Mouse (Mus musculus) intestine, embryonic 16.5 days (tissue): ENCODE data around the gene Plxna2. TPM values are rescaled to one million over a fixed set of nuclear protein-coding genes. Genes with fewer than 3 reads are reported as not detected.

ENCODE experiments used
- ATAC-seq: fragments of 200-750 bp; cut with Nextera tagmentation; 2 replicates; pipeline ENCODE4 v1.8.0; 2017; ENCODE audit warnings: moderate TSS enrichment, moderate library complexity
- H3K27ac ChIP-seq: fragments of 300-500 bp; sonication (generic); 2 replicates; pipeline ENCODE4 v1.5.1; 2014; ENCODE audit warnings: mild to moderate bottlenecking, low read length
- H3K27me3 ChIP-seq: fragments of 300-500 bp; sonication (generic); replicated peaks from 2 replicates; pipeline ENCODE4 v1.6.1; 2014; ENCODE audit warnings: low read length, control low read depth, mixed read lengths; ENCODE audit not compliant: control insufficient read depth, insufficient read depth
- H3K36me3 ChIP-seq: fragments of 300-500 bp; sonication (generic); 2 replicates; pipeline ENCODE4 v1.6.1; 2014; ENCODE audit warnings: low read length, control low read depth; ENCODE audit not compliant: control insufficient read depth, insufficient read depth
- H3K4me1 ChIP-seq: fragments of 300-500 bp; sonication (generic); 2 replicates; pipeline ENCODE4 v1.6.1; 2014; ENCODE audit warnings: low read length, control low read depth, mixed read lengths; ENCODE audit not compliant: control insufficient read depth, insufficient read depth
- H3K4me2 ChIP-seq: fragments of 300-500 bp; sonication (generic); 2 replicates; pipeline ENCODE4 v1.6.1; 2014; ENCODE audit warnings: low read depth, low read length, control low read depth
- H3K4me3 ChIP-seq: fragments of 300-500 bp; sonication (generic); 2 replicates; pipeline ENCODE4 v1.5.1; 2014; ENCODE audit warnings: mild to moderate bottlenecking, low read length
- H3K9ac ChIP-seq: fragments of 300-500 bp; sonication (generic); 2 replicates; pipeline ENCODE4 v1.6.1; 2014; ENCODE audit warnings: low read depth, low read length
- H3K9me3 ChIP-seq: fragments of 300-500 bp; sonication (generic); 2 replicates; pipeline ENCODE4 v1.6.1; 2016; ENCODE audit warnings: low read length, control low read depth; ENCODE audit not compliant: control insufficient read depth
- WGBS: fragments of 180-500 bp; shearing (Covaris S2); extraction: QIAGEN DNeasy Blood & Tissue Kit; methylation state at CpG from one replicate; pipeline ENCODE4 v1.1.7; 2014; 5-methylcytosine and 5-hydroxymethylcytosine counted together
- polyA plus RNA-seq: library from polyadenylated mRNA; unstranded; fragments of >200 nt; fragmentation: Nextera tagmentation; extraction: Ambion mirVana; gene quantifications from 2 replicates; pipeline ENCODE4 v1.2.1, GENCODE M21; 2015

Plxna2 gene
- polyA plus RNA-seq, 1 experiment from 2014 or later = 4.3 TPM

- no peak overlapping the region for H3K4me2 ChIP-seq
- WGBS = 54% methylated on average over 1 of the region's 1 CpGs
- no peaks in the 10 kb centered on the region for H3K27me3 ChIP-seq
- peaks cover 6% of the 10 kb centered on the region for H3K4me1 ChIP-seq
- ATAC-seq = no peak
- H3K9ac ChIP-seq = no peak overlapping the region
- no peak overlapping the region for H3K27ac ChIP-seq
- no peak overlapping the region for H3K4me3 ChIP-seq
- H3K9me3 ChIP-seq = no peaks in the 10 kb centered on the region
- H3K36me3 ChIP-seq = no peaks in the 10 kb centered on the region
Observed at GRCm38 (mm10) chr1:194630498-194631056, 12.6 kb downstream of the Plxna2 start.

GRCm38 (mm10) chr1:194631574-194631973, 13.6 kb downstream of the Plxna2 start:
- H3K36me3 ChIP-seq = no peaks in the 10 kb centered on the region

GRCm38 (mm10) chr1:194632029-194632428, 14.0 kb downstream of the Plxna2 start:
- Histone ChIP-seq H3K4me1 (peaks cover 6% of the 10 kb centered on the region), H3K27ac (no peak overlapping the region), H3K36me3 (no peaks in the 10 kb centered on the region), H3K4me3 (no peak overlapping the region), H3K27me3 (no peaks in the 10 kb centered on the region), H3K9me3 (no peaks in the 10 kb centered on the region), H3K9ac (no peak overlapping the region), H3K4me2 (no peak overlapping the region)
- WGBS = 86% methylated on average over 1 of the region's 1 CpGs
- no peak for ATAC-seq

More at GRCm38 (mm10) chr1:194631574-194631973, 13.6 kb downstream of the Plxna2 start:
- no peak overlapping the region for H3K4me3 ChIP-seq
- no peak overlapping the region for H3K4me2 ChIP-seq
- H3K9me3 ChIP-seq = no peaks in the 10 kb centered on the region
- no peaks in the 10 kb centered on the region for H3K27me3 ChIP-seq
- no peak overlapping the region for H3K9ac ChIP-seq
- no peak for ATAC-seq
- peaks cover 6% of the 10 kb centered on the region for H3K4me1 ChIP-seq
- 40% methylated on average over 1 of the region's 1 CpGs for WGBS
- H3K27ac ChIP-seq = no peak overlapping the region

- no peaks in the 10 kb centered on the region for H3K36me3 ChIP-seq
- H3K27me3 ChIP-seq = no peaks in the 10 kb centered on the region
- no peaks in the 10 kb centered on the region for H3K9me3 ChIP-seq
- no peak overlapping the region for H3K9ac ChIP-seq
- no peak overlapping the region for H3K4me3 ChIP-seq
- ATAC-seq = no peak
- WGBS = 30% methylated on average over 1 of the region's 1 CpGs
- no peaks in the 10 kb centered on the region for H3K4me1 ChIP-seq
- no peak overlapping the region for H3K27ac ChIP-seq
- H3K4me2 ChIP-seq = no peak overlapping the region
Observed at GRCm38 (mm10) chr1:194635411-194635810, 17.4 kb downstream of the Plxna2 start.

GRCm38 (mm10) chr1:194635942-194636341, 17.9 kb downstream of the Plxna2 start:
- no peaks in the 10 kb centered on the region for H3K9me3 ChIP-seq
- H3K4me3 ChIP-seq = no peak overlapping the region
- H3K27ac ChIP-seq = no peak overlapping the region
- WGBS = 62% methylated on average over 3 of the region's 3 CpGs
- H3K9ac ChIP-seq = no peak overlapping the region
- H3K27me3 ChIP-seq = no peaks in the 10 kb centered on the region
- no peak for ATAC-seq
- no peaks in the 10 kb centered on the region for H3K36me3 ChIP-seq
- no peak overlapping the region for H3K4me2 ChIP-seq
- no peaks in the 10 kb centered on the region for H3K4me1 ChIP-seq

- Histone ChIP-seq H3K36me3 (no peaks in the 10 kb centered on the region), H3K9me3 (no peaks in the 10 kb centered on the region), H3K27ac (no peak overlapping the region), H3K4me2 (no peak overlapping the region), H3K4me1 (peaks cover 5% of the 10 kb centered on the region), H3K27me3 (no peaks in the 10 kb centered on the region), H3K9ac (no peak overlapping the region), H3K4me3 (no peak overlapping the region)
- WGBS = 51% methylated on average over 5 of the region's 5 CpGs
- no peak for ATAC-seq
Observed at GRCm38 (mm10) chr1:194637391-194638304, 19.6 kb downstream of the Plxna2 start.

GRCm38 (mm10) chr1:194641601-194642301, 23.7 kb downstream of the Plxna2 start:
- Histone ChIP-seq H3K27ac (peak overlapping the region; percentile 15; the same call in 1 of the 2 replicates), H3K9me3 (no peaks in the 10 kb centered on the region), H3K4me2 (no peak overlapping the region), H3K27me3 (no peaks in the 10 kb centered on the region), H3K4me3 (no peak overlapping the region), H3K36me3 (no peaks in the 10 kb centered on the region), H3K4me1 (peaks cover 5% of the 10 kb centered on the region), H3K9ac (no peak overlapping the region)
- ATAC-seq = no peak
- whole genome bisulfite sequencing = 52% methylated on average over 5 of the region's 5 CpGs

GRCm38 (mm10) chr1:194642302-194642787, 24.3 kb downstream of the Plxna2 start:
- H3K9me3 ChIP-seq = no peaks in the 10 kb centered on the region
- no peak overlapping the region for H3K4me2 ChIP-seq
- H3K4me3 ChIP-seq = no peak overlapping the region
- ATAC-seq = no peak
- H3K9ac ChIP-seq = no peak overlapping the region
- H3K27ac ChIP-seq = no peak overlapping the region; the same call in 1 of the 2 replicates
- WGBS = 52% methylated on average over 1 of the region's 1 CpGs
- H3K36me3 ChIP-seq = no peaks in the 10 kb centered on the region
- no peaks in the 10 kb centered on the region for H3K27me3 ChIP-seq
- peaks cover 5% of the 10 kb centered on the region for H3K4me1 ChIP-seq

- Histone ChIP-seq H3K4me1 (peaks cover 5% of the 10 kb centered on the region), H3K36me3 (no peaks in the 10 kb centered on the region), H3K9ac (no peak overlapping the region), H3K9me3 (no peaks in the 10 kb centered on the region), H3K4me3 (no peak overlapping the region), H3K27ac (no peak overlapping the region), H3K27me3 (no peaks in the 10 kb centered on the region), H3K4me2 (no peak overlapping the region)
- ATAC-seq = no peak
- WGBS = 73% methylated on average over 6 of the region's 6 CpGs
Observed at GRCm38 (mm10) chr1:194643930-194644329, 25.9 kb downstream of the Plxna2 start.
